ENCODE assay signal across 11 mouse cellular contexts in the genomic region with DNA sequence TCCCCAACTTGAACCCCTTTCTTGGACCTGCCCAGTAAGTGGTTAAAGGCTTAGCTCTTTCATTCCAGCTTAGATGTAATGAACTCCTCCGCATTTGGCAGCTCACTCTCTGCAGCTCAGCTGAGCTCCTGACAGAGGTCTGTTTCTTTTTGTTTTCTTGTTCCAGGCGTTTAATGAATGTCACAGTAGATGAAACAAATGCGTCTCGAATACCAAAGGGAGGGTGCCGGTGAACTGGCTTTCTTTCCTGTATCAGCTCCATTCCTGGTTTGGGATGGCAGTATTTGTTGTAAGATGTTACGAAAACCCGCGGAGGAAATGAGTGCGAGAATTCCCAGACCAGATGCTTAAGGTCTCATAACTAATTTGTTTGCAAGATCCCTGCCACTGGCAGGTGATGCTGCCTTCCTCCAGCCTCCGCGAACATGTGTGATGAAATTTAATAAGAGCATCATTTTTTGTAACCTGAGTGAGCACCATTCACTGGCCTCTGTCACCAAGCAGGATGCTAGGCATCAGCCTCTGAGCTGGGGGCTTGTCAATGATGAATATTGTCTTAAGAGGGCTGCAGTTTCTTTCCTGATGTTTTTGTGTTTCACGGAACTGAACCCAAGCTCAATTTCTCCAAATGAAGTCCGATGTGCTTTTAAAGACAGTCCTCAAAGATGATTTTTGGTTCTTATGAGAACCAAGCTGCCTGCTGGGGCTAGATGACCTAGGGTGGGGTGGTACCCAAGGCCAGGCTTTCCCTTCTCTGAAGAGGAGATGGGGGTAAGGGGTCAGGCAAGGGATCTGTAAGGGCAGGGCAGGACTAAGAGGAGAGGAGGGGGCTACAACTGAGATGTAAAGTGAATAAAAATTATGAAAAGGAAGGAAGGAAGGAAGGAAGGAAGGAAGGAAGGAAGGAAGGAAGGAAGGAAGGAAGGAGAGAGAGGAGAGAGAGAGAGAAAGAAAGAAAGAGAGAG.
DNase-seq lines count a peak whose midpoint lies in the region; ATAC-seq and TF ChIP-seq lines count a peak whose summit lies in the region.
"Had no signal": no experiment of that assay in that cellular context is flagged by ENCODE, and none has a peak within 500 bp of the region (broad histone marks: within the 10 kb centered on the region; RNA-seq: fewer than 3 reads in every experiment).

No protein-coding gene starts in this region.

- no peak overlapping the region for H3K27ac ChIP-seq in hindbrain, embryonic 11.5 days (ENCODE audit: low read depth, low read length)
- no peak overlapping the region for H3K27ac ChIP-seq in hindbrain, embryonic 10.5 days
- no peak overlapping the region for H3K27ac ChIP-seq in embryonic facial prominence, embryonic 15.5 days (replicated peaks)
- no peak overlapping the region for H3K27ac ChIP-seq in midbrain, postnatal 0 days (ENCODE audit: low read depth, low read length)
- H3K27ac ChIP-seq: heart, embryonic 13.5 days had no signal

- H3K9me3 ChIP-seq in hindbrain, embryonic 11.5 days (ENCODE audit: control insufficient read depth, low read length), result no peaks in the 10 kb centered on the region
- no peaks in the 10 kb centered on the region for H3K9me3 ChIP-seq in hindbrain, embryonic 10.5 days
- no peaks in the 10 kb centered on the region for H3K9me3 ChIP-seq in embryonic facial prominence, embryonic 15.5 days (replicated peaks)
- H3K9me3 ChIP-seq in midbrain, postnatal 0 days (ENCODE audit: low read length), result no peaks in the 10 kb centered on the region
- H3K9me3 ChIP-seq: heart, embryonic 13.5 days; megakaryocyte, embryonic 14.5 days had no signal

- no peaks in the 10 kb centered on the region for H3K27me3 ChIP-seq in hindbrain, embryonic 11.5 days (ENCODE audit: control insufficient read depth, insufficient read depth, low read length)
- H3K27me3 ChIP-seq in hindbrain, embryonic 10.5 days (ENCODE audit: insufficient read depth, poor library complexity, severe bottlenecking), result no peaks in the 10 kb centered on the region
- no peaks in the 10 kb centered on the region for H3K27me3 ChIP-seq in embryonic facial prominence, embryonic 15.5 days
- H3K27me3 ChIP-seq in midbrain, postnatal 0 days (ENCODE audit: insufficient read depth, low read length), result no peaks in the 10 kb centered on the region
- H3K27me3 ChIP-seq: megakaryocyte, embryonic 14.5 days had no signal

- intact Hi-C loops in heart, postnatal 14 days (cut with DNase I), result no loop called here

- no peak for ATAC-seq in hindbrain, embryonic 11.5 days (ENCODE audit: low FRiP score)
- no peak for ATAC-seq in embryonic facial prominence, embryonic 15.5 days (ENCODE audit: insufficient number of reproducible peaks, low FRiP score, low TSS enrichment, low read depth)
- ATAC-seq in midbrain, postnatal 0 days (ENCODE audit: low FRiP score), result 0 out of 2 replicates have a peak, but pooled peaks have one; percentile 15

- no peaks in the 10 kb centered on the region for H3K4me1 ChIP-seq in hindbrain, embryonic 11.5 days (replicated peaks; ENCODE audit: control insufficient read depth, insufficient read depth, low read length)
- peaks cover 6% of the 10 kb centered on the region for H3K4me1 ChIP-seq in hindbrain, embryonic 10.5 days (replicated peaks)
- peaks cover 9% of the 10 kb centered on the region; the same call in 1 of the 2 replicates for H3K4me1 ChIP-seq in embryonic facial prominence, embryonic 15.5 days
- peaks cover 7% of the 10 kb centered on the region; the same call in 1 of the 2 replicates for H3K4me1 ChIP-seq in midbrain, postnatal 0 days (ENCODE audit: insufficient read depth, low read length)
- H3K4me1 ChIP-seq: heart, embryonic 13.5 days; megakaryocyte, embryonic 14.5 days had no signal

- 37% methylated on average over 13 of the region's 13 CpGs for WGBS in hindbrain, embryonic 11.5 days
- 44% methylated on average over 13 of the region's 13 CpGs for WGBS in hindbrain, embryonic 10.5 days
- 23% methylated on average over 13 of the region's 13 CpGs for WGBS in embryonic facial prominence, embryonic 15.5 days
- WGBS in midbrain, postnatal 0 days, result 28% methylated on average over 13 of the region's 13 CpGs

- H3K4me2 ChIP-seq in hindbrain, embryonic 11.5 days (replicated peaks; ENCODE audit: low read depth, low read length), result no peak overlapping the region
- H3K4me2 ChIP-seq in embryonic facial prominence, embryonic 15.5 days (replicated peaks), result peak overlapping the region; percentile 24; the same call in 1 of the 2 replicates
- H3K4me2 ChIP-seq in midbrain, postnatal 0 days (ENCODE audit: low read depth, low read length, poor library complexity, severe bottlenecking), result peak overlapping the region; percentile 28
- H3K4me2 ChIP-seq: heart, embryonic 13.5 days had no signal

- H3K4me3 ChIP-seq in hindbrain, embryonic 11.5 days (ENCODE audit: low read depth, low read length), result no peak overlapping the region
- H3K4me3 ChIP-seq in hindbrain, embryonic 10.5 days, result no peak overlapping the region
- no peak overlapping the region for H3K4me3 ChIP-seq in embryonic facial prominence, embryonic 15.5 days (replicated peaks)
- H3K4me3 ChIP-seq in midbrain, postnatal 0 days (ENCODE audit: low read depth, low read length), result peak overlapping the region; percentile 10; the same call in 1 of the 2 replicates
- H3K4me3 ChIP-seq: heart, embryonic 13.5 days; megakaryocyte, embryonic 14.5 days had no signal

- no peaks in the 10 kb centered on the region for H3K36me3 ChIP-seq in hindbrain, embryonic 11.5 days (ENCODE audit: control insufficient read depth, insufficient read depth, low read length)
- H3K36me3 ChIP-seq in hindbrain, embryonic 10.5 days, result no peaks in the 10 kb centered on the region
- H3K36me3 ChIP-seq in embryonic facial prominence, embryonic 15.5 days, result no peaks in the 10 kb centered on the region
- H3K36me3 ChIP-seq in midbrain, postnatal 0 days (ENCODE audit: insufficient read depth, low read length), result no peaks in the 10 kb centered on the region
- H3K36me3 ChIP-seq: heart, embryonic 13.5 days had no signal

- H3K9ac ChIP-seq in hindbrain, embryonic 11.5 days (ENCODE audit: low read depth, low read length), result no peak overlapping the region
- no peak overlapping the region for H3K9ac ChIP-seq in embryonic facial prominence, embryonic 15.5 days
- no peak overlapping the region for H3K9ac ChIP-seq in midbrain, postnatal 0 days (replicated peaks; ENCODE audit: low read length, poor library complexity, severe bottlenecking)
- H3K9ac ChIP-seq: heart, embryonic 13.5 days had no signal

- DNase-seq in hindbrain, embryonic 11.5 days (ENCODE audit: low spot score), result peak; percentile 2
- DNase-seq in hindbrain, embryonic 10.5 days (ENCODE audit: low spot score), result no peak
- peak; percentile 7 for DNase-seq in layer of hippocampus, adult 11-12 months (ENCODE audit: low spot score)
- DNase-seq in midbrain, postnatal 0 days (ENCODE audit: low spot score), result peak; percentile 38
- no peak for DNase-seq in adrenal gland, adult 2 months
- DNase-seq in yolk sac, embryonic 10.5 days (ENCODE audit: low spot score), result no peak
- DNase-seq in heart, postnatal 14 days, result no peak
- DNase-seq: cerebellum, postnatal 14 days had no signal

- no peak for TF ChIP-seq CTCF in midbrain, postnatal 0 days (IDR thresholded peaks at IDR 0.05)

Comparison
In these comparisons a context has a peak if more than half of its experiments do, and no peak if none do; other contexts are left out.
1. DNase-seq: peak in hindbrain, embryonic 11.5 days (single experiment), layer of hippocampus, adult 11-12 months (single experiment) and midbrain, postnatal 0 days (single experiment); none in hindbrain, embryonic 10.5 days (single experiment), adrenal gland, adult 2 months (single experiment), yolk sac, embryonic 10.5 days (single experiment) and heart, postnatal 14 days (0 of 2).